Comparison of ENCODE assay signal across 29 mouse cellular contexts in genomic region chr1:166293086-166293485, GRCm38 (mm10). TPM values are rescaled to one million over a fixed set of nuclear protein-coding genes. Genes with fewer than 3 reads are reported as not detected.
"Had no signal": no experiment of that assay in that cellular context is flagged by ENCODE, and none has a peak within 500 bp of the region (broad histone marks: within the 10 kb centered on the region; RNA-seq: fewer than 3 reads in every experiment).

No protein-coding gene starts in this region.

- ATAC-seq: hindbrain, postnatal 0 days; intestine, embryonic 16.5 days had no signal

- H3K4me3 ChIP-seq: heart, adult 2 months; heart, embryonic 13.5 days; heart, embryonic 15.5 days; hindbrain, embryonic 13.5 days; kidney, embryonic 15.5 days; limb, embryonic 13.5 days; limb, embryonic 15.5 days had no signal

- H3K27ac ChIP-seq: heart, adult 2 months; heart, embryonic 13.5 days; heart, embryonic 15.5 days; hindbrain, embryonic 13.5 days; hindbrain, postnatal 0 days; kidney, embryonic 15.5 days; kidney, postnatal 0 days; limb, embryonic 13.5 days; limb, embryonic 15.5 days; liver, embryonic 14.5 days had no signal

- H3K27me3 ChIP-seq: heart, embryonic 15.5 days; hindbrain, embryonic 13.5 days; limb, embryonic 13.5 days; limb, embryonic 15.5 days had no signal

- H3K4me1 ChIP-seq: heart, embryonic 15.5 days; limb, embryonic 13.5 days; limb, embryonic 15.5 days had no signal

- H3K4me2 ChIP-seq: heart, embryonic 11.5 days; heart, embryonic 13.5 days; heart, embryonic 15.5 days; hindbrain, embryonic 13.5 days; kidney, embryonic 15.5 days; limb, embryonic 13.5 days; limb, embryonic 15.5 days had no signal

- H3K36me3 ChIP-seq: heart, embryonic 13.5 days; heart, embryonic 15.5 days; hindbrain, embryonic 13.5 days; kidney, embryonic 15.5 days; limb, embryonic 13.5 days; limb, embryonic 15.5 days had no signal

- DNase-seq: gastrocnemius, postnatal 14 days; gastrocnemius, postnatal 36 days; heart, adult 2 months; heart, postnatal 14 days; heart, postnatal 36 days; kidney, adult 11 months; kidney, adult 2 months; kidney, adult 9 months; kidney, postnatal 14 days; kidney, postnatal 36 days; layer of hippocampus, adult 9-11 months; layer of hippocampus, postnatal 36 days; left cerebral cortex, postnatal 4 days had no signal

- H3K9me3 ChIP-seq: heart, embryonic 13.5 days; heart, embryonic 15.5 days; hindbrain, embryonic 13.5 days; kidney, embryonic 15.5 days; limb, embryonic 13.5 days; limb, embryonic 15.5 days had no signal

- H3K9ac ChIP-seq: heart, embryonic 13.5 days; heart, embryonic 15.5 days; hindbrain, embryonic 13.5 days; kidney, embryonic 15.5 days; limb, embryonic 13.5 days; limb, embryonic 15.5 days; liver, embryonic 14.5 days had no signal

RNA-seq across cellular contexts. Expression of gene Mael, which starts 54.5 kb away (rescaled TPM):
- polyA plus RNA-seq: heart, embryonic 13.5 days; heart, postnatal 0 days; hindbrain, embryonic 11.5 days; hindbrain, embryonic 13.5 days; intestine, embryonic 14.5 days; intestine, embryonic 16.5 days; kidney, postnatal 0 days; large intestine, adult 2 months; limb, embryonic 11.5 days; liver, embryonic 14.5 days had no signal
